Mouse (Mus musculus) embryonic facial prominence, embryonic 14.5 days (tissue): ENCODE data around the gene Cdh4. TPM values are rescaled to one million over a fixed set of nuclear protein-coding genes. Genes with fewer than 3 reads are reported as not detected.

ENCODE experiments used
- ATAC-seq: fragments of 200-750 bp; cut with Nextera tagmentation; 2 replicates; pipeline ENCODE4 v1.8.0; 2017; ENCODE audit warnings: low read depth, moderate number of reproducible peaks, moderate TSS enrichment
- DNase-seq: peaks from one replicate; pipeline ENCODE4 v3.0.0-alpha.2; 2015; ENCODE audit warnings: low spot score
- H3K27ac ChIP-seq: fragments of 300-500 bp; sonication (generic); replicated peaks from 2 replicates; pipeline ENCODE4 v1.5.1; 2014; ENCODE audit warnings: low read depth, mild to moderate bottlenecking, low read length, moderate library complexity
- H3K27me3 ChIP-seq: fragments of 300-500 bp; sonication (generic); replicated peaks from 2 replicates; pipeline ENCODE4 v1.6.1; 2014; ENCODE audit warnings: low read length; ENCODE audit not compliant: control insufficient read depth, insufficient read depth
- H3K36me3 ChIP-seq: fragments of 300-500 bp; sonication (generic); 2 replicates; pipeline ENCODE4 v1.6.1; 2014; ENCODE audit warnings: low read length, mixed read lengths; ENCODE audit not compliant: control insufficient read depth, insufficient read depth
- H3K4me1 ChIP-seq: fragments of 300-500 bp; sonication (generic); 2 replicates; pipeline ENCODE4 v1.6.1; 2014; ENCODE audit warnings: antibody characterized with exemption, low read length; ENCODE audit not compliant: control insufficient read depth, insufficient read depth
- H3K4me2 ChIP-seq: fragments of 300-500 bp; sonication (generic); 2 replicates; pipeline ENCODE4 v1.6.1; 2014; ENCODE audit warnings: low read depth, mild to moderate bottlenecking, low read length, moderate library complexity, mixed read lengths
- H3K4me3 ChIP-seq: fragments of 300-500 bp; sonication (generic); 2 replicates; pipeline ENCODE4 v1.5.1; 2014; ENCODE audit warnings: low read depth, mild to moderate bottlenecking, low read length
- H3K9ac ChIP-seq: fragments of 300-500 bp; sonication (generic); 2 replicates; pipeline ENCODE4 v1.6.1; 2014; ENCODE audit warnings: low read depth, mild to moderate bottlenecking, low read length, moderate library complexity, mixed read lengths
- H3K9me3 ChIP-seq: fragments of 300-500 bp; sonication (generic); 2 replicates; pipeline ENCODE4 v1.6.1; 2016; ENCODE audit warnings: low read length; ENCODE audit not compliant: control insufficient read depth
- WGBS: fragments of 180-500 bp; shearing (Covaris S2); extraction: QIAGEN DNeasy Blood & Tissue Kit; methylation state at CpG from one replicate; pipeline ENCODE4 v1.1.7; 2014; 5-methylcytosine and 5-hydroxymethylcytosine counted together
- polyA plus RNA-seq: library from polyadenylated mRNA; unstranded; fragments of >200 nt; fragmentation: Nextera tagmentation; extraction: Ambion mirVana; gene quantifications from 2 replicates; pipeline ENCODE4 v1.2.1, GENCODE M21; 2014

Gene Cdh4
- polyA plus RNA-seq, 1 experiment from 2014 or later = 9.2 TPM

DNA sequence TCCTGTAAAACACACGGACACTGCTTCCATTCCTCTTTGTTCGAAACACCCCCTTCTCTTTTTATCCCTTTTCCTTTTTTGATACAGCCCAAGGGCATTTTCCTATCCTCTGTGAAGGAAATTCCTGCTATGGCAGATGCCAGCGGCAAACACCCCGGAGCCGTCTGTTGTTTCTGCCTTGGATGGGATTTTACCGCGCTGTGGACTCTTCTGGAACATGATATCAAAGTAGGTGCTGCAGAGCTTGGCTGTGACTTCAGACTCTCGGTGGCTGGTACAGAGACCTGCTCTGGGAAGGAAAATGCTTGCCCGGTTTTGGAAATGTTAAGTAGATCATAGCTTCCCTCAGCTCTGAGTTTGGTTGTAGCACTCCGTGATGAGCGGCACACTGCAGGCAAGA, 156.7 kb downstream of the Cdh4 start:
- no peaks in the 10 kb centered on the region for H3K9me3 ChIP-seq
- no peak overlapping the region for H3K4me3 ChIP-seq
- no peak overlapping the region for H3K27ac ChIP-seq
- no peak for DNase-seq
- H3K9ac ChIP-seq = no peak overlapping the region
- no peaks in the 10 kb centered on the region for H3K27me3 ChIP-seq
- 73% methylated on average over 11 of the region's 11 CpGs for WGBS
- H3K36me3 ChIP-seq = no peaks in the 10 kb centered on the region
- no peak for ATAC-seq
- H3K4me1 ChIP-seq = no peaks in the 10 kb centered on the region
- no peak overlapping the region for H3K4me2 ChIP-seq

DNA sequence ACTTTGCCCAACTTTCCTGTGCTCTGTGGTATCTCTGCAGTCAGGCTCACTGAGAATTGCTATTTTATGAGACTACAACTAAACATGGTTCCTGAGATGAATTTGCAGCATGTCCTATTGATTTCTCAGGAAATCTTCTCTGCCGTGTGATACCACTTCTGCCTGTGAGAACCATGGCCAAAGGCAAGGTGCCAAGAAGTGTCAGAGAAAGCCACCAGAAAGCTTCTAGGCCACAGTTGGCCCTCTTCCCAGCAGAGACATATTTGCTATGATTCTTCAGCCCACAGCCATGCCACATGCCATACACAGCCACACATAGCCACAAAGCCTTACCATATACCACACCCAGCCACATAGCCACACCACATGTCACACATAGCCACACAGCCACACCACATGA, 157.7 kb downstream of the Cdh4 start:
- ATAC-seq (no peak), DNase-seq (peak; percentile 30)

DNA sequence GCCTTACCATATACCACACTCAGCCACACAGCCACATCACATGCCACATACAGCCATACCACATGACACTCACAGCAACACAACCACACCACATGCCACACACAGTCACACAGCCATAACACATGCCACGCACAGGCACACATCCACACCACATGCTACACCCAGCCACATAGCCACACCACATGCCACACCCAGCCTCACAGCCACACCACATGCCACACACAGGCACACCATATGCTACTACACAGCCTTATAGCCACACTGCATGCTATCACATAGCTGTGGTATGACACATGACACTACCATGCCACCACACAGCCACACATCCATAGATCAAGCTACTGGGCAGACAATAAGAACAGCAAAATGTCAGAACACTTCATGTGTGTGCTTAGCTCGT, 158.1 kb downstream of the Cdh4 start:
- Histone ChIP-seq H3K4me3 (no peak overlapping the region), H3K36me3 (no peaks in the 10 kb centered on the region), H3K27me3 (no peaks in the 10 kb centered on the region), H3K4me2 (no peak overlapping the region), H3K27ac (no peak overlapping the region), H3K9me3 (no peaks in the 10 kb centered on the region), H3K9ac (no peak overlapping the region), H3K4me1 (no peaks in the 10 kb centered on the region)
- ATAC-seq (no peak), DNase-seq (no peak)
- WGBS = 80% methylated on average over 2 of the region's 2 CpGs

More for the DNA sequence above, 157.7 kb downstream of the Cdh4 start:
- H3K27ac ChIP-seq = no peak overlapping the region
- no peak overlapping the region for H3K4me2 ChIP-seq
- 52% methylated on average over 1 of the region's 1 CpGs for WGBS
- H3K36me3 ChIP-seq = no peaks in the 10 kb centered on the region
- H3K4me1 ChIP-seq = no peaks in the 10 kb centered on the region
- no peak overlapping the region for H3K4me3 ChIP-seq
- no peaks in the 10 kb centered on the region for H3K27me3 ChIP-seq
- no peaks in the 10 kb centered on the region for H3K9me3 ChIP-seq
- no peak overlapping the region for H3K9ac ChIP-seq

DNA sequence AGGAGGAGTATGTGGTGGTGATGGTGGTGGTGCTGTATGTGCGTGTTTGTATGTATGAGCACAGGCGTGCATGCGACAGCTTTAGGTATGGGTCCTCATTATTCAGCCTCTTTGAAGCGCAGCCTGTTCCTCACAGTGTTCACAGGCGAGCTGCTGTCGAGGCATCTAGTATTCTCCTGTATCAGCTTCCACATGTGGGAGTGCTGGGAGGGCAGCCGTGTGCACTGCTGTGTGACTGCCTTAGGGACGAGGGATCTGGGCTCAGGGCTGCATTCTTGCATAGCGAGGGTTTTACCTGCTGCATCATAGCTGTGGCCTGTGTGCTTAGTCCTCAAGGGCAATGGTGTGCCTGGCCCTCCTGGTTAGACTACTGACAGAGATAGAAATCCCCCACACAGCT, 158.9 kb downstream of the Cdh4 start:
- no peak overlapping the region for H3K9ac ChIP-seq
- no peak overlapping the region for H3K27ac ChIP-seq
- H3K4me1 ChIP-seq = no peaks in the 10 kb centered on the region
- H3K4me3 ChIP-seq = no peak overlapping the region
- ATAC-seq (no peak), DNase-seq (no peak)
- no peaks in the 10 kb centered on the region for H3K36me3 ChIP-seq
- H3K9me3 ChIP-seq = no peaks in the 10 kb centered on the region
- WGBS = 76% methylated on average over 9 of the region's 9 CpGs
- no peak overlapping the region for H3K4me2 ChIP-seq
- H3K27me3 ChIP-seq = no peaks in the 10 kb centered on the region

DNA sequence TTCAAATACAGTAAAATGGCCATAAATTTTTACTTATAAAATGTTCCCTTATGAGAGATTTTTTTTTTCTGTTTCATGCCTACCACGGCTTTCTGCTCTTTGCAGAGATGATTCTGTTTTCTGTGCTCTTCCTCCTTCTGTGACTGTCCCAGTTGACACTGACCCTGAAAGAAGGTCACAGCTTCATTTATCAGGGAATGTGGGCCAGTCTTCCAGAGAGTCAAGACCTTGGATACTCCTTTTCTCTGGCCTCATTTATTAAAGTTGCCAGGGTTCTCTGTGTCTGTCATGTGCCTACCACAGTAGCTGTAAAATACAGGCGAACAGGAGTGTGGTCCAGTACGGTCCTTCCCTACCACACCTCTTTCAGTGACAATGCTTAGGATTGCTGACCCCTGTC, 162.5 kb downstream of the Cdh4 start:
- H3K4me1 ChIP-seq = no peaks in the 10 kb centered on the region
- no peak for ATAC-seq
- WGBS = 85% methylated on average over 3 of the region's 3 CpGs
- no peaks in the 10 kb centered on the region for H3K9me3 ChIP-seq
- H3K9ac ChIP-seq = no peak overlapping the region
- H3K4me2 ChIP-seq = no peak overlapping the region
- H3K27me3 ChIP-seq = no peaks in the 10 kb centered on the region
- H3K4me3 ChIP-seq = no peak overlapping the region
- H3K27ac ChIP-seq = no peak overlapping the region
- no peaks in the 10 kb centered on the region for H3K36me3 ChIP-seq
- DNase-seq = no peak

DNA sequence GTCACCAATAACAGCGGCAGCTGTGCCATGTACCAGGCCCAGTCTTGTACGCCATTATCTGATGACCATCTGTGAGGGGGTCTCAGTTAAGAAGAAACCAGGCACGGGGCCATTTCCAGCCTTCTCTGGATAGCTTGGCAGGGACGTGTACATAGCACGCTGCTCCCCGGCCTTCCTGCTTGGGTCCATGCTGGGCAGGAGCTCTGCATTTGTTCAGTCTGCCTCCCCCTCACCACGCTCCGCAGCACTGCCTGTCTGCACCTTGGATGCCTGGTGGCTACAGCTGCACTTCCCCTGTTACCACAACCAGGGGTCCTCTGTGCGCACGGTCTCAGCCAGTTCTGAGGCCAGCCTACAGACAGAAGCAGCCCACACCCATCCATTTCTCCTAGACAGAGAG, 163.0 kb downstream of the Cdh4 start:
- Histone ChIP-seq H3K36me3 (no peaks in the 10 kb centered on the region), H3K4me1 (no peaks in the 10 kb centered on the region), H3K27me3 (no peaks in the 10 kb centered on the region), H3K9me3 (no peaks in the 10 kb centered on the region), H3K4me2 (no peak overlapping the region), H3K4me3 (no peak overlapping the region), H3K27ac (no peak overlapping the region), H3K9ac (no peak overlapping the region)
- WGBS = 81% methylated on average over 10 of the region's 10 CpGs
- ATAC-seq = no peak
- no peak for DNase-seq

DNA sequence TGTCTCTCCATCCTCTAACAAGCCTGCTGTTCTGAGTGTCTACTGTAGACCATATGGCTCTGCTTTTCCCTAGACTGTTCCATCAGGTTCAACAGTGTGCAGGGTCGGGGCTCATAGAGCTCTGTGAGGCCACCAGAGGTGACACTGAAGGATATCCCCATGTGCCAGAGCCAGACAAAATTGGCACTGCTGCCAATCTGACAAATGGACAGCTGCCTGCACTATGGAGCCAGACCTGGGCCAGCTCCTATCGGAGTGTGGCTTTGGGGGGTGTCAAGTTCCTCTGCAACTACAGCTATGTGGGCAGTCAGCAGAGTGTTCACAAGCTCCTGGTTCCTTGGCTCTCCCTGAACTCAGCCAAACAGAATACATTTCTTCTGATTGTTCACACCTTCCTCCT, 164.1 kb downstream of the Cdh4 start:
- Histone ChIP-seq H3K36me3 (no peaks in the 10 kb centered on the region), H3K4me3 (no peak overlapping the region), H3K4me1 (no peaks in the 10 kb centered on the region), H3K27ac (no peak overlapping the region), H3K9ac (no peak overlapping the region), H3K9me3 (no peaks in the 10 kb centered on the region), H3K27me3 (no peaks in the 10 kb centered on the region), H3K4me2 (no peak overlapping the region)
- DNase-seq (no peak), ATAC-seq (no peak)
- WGBS = 58% methylated on average over 2 of the region's 2 CpGs

DNA sequence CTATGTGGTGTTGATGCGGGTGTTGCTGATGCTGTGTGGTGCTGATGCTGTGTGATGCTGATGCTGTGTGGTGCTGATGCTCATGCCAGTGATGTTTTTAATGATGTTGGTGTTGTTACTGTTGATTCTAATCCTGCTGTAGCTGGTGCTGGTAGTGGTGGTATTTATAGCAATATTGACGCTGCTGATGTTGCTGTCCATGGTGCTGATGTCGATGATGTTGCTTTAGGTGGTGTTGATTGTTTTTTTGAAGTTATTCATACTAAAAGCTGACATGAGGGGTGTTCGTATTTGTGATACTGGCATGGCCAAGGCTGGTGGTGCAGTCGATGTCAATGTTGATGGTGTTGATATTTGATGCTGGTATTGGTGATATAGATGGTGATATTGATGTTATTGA, 173.7 kb downstream of the Cdh4 start:
- DNase-seq (peak; percentile 70), ATAC-seq (no peak)
- Histone ChIP-seq H3K4me3 (no peak overlapping the region), H3K27me3 (no peaks in the 10 kb centered on the region), H3K4me2 (no peak overlapping the region), H3K4me1 (no peaks in the 10 kb centered on the region), H3K9me3 (no peaks in the 10 kb centered on the region), H3K9ac (no peak overlapping the region), H3K36me3 (no peaks in the 10 kb centered on the region), H3K27ac (no peak overlapping the region)
- 50% methylated on average over 5 of the region's 5 CpGs for WGBS

DNA sequence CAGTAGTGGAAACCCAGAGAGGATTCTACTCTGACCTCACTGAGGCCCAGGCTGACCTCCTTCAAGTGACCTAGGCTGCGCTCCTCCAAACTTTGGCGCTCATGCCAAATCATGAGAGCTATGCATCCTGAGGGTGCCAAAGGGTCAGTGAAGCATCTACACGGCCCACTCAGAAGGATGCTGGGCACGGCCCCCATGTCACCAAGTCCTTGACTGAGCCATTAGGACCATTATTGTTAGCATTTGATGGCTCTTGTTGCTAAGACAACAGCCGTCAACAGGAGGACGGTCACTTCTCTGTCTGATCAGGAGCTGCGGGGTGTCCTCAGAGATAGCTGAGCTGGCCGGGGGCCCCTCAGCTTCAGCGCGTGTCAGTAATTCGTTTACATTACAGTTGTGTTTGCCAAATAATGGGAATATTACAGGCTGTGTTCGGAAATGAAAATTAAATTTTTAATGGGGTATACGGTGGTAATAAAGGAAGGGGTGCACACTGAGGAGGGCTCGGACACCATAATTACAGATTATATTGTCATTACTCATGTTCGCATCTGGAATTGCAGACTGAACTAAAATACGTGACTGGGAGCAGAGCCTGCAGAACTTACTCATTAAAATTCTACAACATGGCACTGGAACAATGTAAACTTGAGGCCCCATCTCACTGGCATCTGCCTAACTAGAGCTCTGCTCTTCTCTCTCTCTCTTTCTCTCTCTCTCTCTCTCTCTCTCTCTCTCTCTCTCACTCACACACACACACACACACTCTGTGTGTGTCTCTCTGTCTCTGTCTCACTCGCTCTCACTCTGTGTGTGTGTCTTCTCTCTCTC, 181.6 kb downstream of the Cdh4 start:
- WGBS = 78% methylated on average over 17 of the region's 17 CpGs
- H3K27ac ChIP-seq = no peak overlapping the region

More for the DNA sequence above, 181.6 kb downstream of the Cdh4 start:
- no peaks in the 10 kb centered on the region for H3K4me1 ChIP-seq
- no peak overlapping the region for H3K4me3 ChIP-seq
- no peaks in the 10 kb centered on the region for H3K36me3 ChIP-seq
- H3K27me3 ChIP-seq = no peaks in the 10 kb centered on the region
- no peak for DNase-seq
- no peaks in the 10 kb centered on the region for H3K9me3 ChIP-seq
- no peak overlapping the region for H3K9ac ChIP-seq
- ATAC-seq = no peak
- no peak overlapping the region for H3K4me2 ChIP-seq
